Mouse (Mus musculus): ENCODE measurements around the gene Fkbp1b.

DNA sequence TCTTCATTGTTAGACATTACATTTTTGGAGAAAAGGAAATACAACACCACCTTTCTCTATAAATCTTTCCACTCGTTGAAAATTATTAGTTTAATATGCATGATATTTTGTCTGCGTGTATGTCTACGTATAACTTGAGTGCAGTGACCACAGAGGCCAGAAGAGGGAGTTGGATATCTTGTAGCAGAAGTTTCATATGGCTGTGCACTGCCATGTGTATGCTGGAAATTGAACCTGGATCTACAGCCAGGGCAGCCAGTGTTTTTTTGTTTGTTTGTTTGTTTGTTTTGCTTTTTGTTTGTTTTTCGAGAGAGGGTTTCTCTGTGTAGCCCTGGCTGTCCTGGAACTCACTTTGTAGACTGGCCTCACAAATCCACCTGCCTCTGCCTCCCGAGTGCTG is 37.7 kb upstream of the Fkbp1b start:
- no peak for TF ChIP-seq CTCF (IDR thresholded peaks at IDR 0.05; ENCODE audit: extremely low read depth, insufficient read depth, insufficient read length, insufficient replicate concordance)
- TF ChIP-seq POLR2A (IDR thresholded peaks at IDR 0.05; ENCODE audit: low read depth, low read length) = no peak
